Mouse (Mus musculus) adrenal gland, adult 10 weeks (tissue): ENCODE data around the gene Slc25a53. TPM values are rescaled to one million over a fixed set of nuclear protein-coding genes. Genes with fewer than 3 reads are reported as not detected.

Source experiments
- polyA plus RNA-seq: library from polyadenylated mRNA; stranded (reverse); fragments of 350-450 nt; fragmentation: Illumina TruSeq; extraction: RNeasy Lipid Tissue Mini Kit (QIAGEN cat#74804); gene quantifications from one replicate; pipeline ENCODE4 v1.2.3, GENCODE M21; 2014; ENCODE audit warnings: low read depth, low replicate concordance

Gene Slc25a53
- polyA plus RNA-seq, result 9.0 TPM

GRCm38 (mm10) chrX:137038000-137038483 lies at the start of gene Slc25a53:
Gene Slc25a53 (minus strand): TSS chrX:137038302.

GRCm38 (mm10) chrX:137049425-137050225 lies 11.5 kb upstream of the Slc25a53 start, which contains the start of gene Fam199x:
Gene Fam199x (plus strand): TSS chrX:137049594.

GRCm38 (mm10) chrX:136992978-136993547 lies 45.0 kb downstream of the Slc25a53 start, which contains the start of gene Zcchc18:
Gene Zcchc18 (plus strand): TSS chrX:136993155.

GRCm38 (mm10) chrX:136976424-136977084 lies 61.5 kb downstream of the Slc25a53 start, which contains the start of the genes Tmsb15l and Tmsb15b1:
Gene Tmsb15l (minus strand): TSS chrX:136976869.
Gene Tmsb15b1 (minus strand): TSS chrX:136976874.

GRCm38 (mm10) chrX:136975397-136975796 lies 62.7 kb downstream of the Slc25a53 start, which contains the start of gene Tmsb15b2:
Gene Tmsb15b2 (minus strand): TSS chrX:136975497.

Other genes with a start within 250 kb of the Slc25a53 start
- 11.7 TPM for gene Plp1, start 215.6 kb downstream of the Slc25a53 start, polyA plus RNA-seq
- 2.1 TPM for gene Rab9b, start 169.5 kb downstream of the Slc25a53 start, polyA plus RNA-seq
- gene H2bfm, start 111.0 kb downstream of the Slc25a53 start, polyA plus RNA-seq, result not detected
- 234 TPM for gene Tmsb15b2, start 62.8 kb downstream of the Slc25a53 start, polyA plus RNA-seq
- 27.9 TPM for gene Tmsb15l, start 61.4 kb downstream of the Slc25a53 start, polyA plus RNA-seq
- 14.9 TPM for gene Tmsb15b1, start 61.4 kb downstream of the Slc25a53 start, polyA plus RNA-seq
- 11.7 TPM for gene Zcchc18, start 45.1 kb downstream of the Slc25a53 start, polyA plus RNA-seq
- 17.1 TPM for gene Fam199x, start 11.3 kb upstream of the Slc25a53 start, polyA plus RNA-seq
- gene Esx1, start 83.8 kb upstream of the Slc25a53 start, polyA plus RNA-seq, result not detected